Mouse (Mus musculus) hematopoietic stem cell, adult 5-6 weeks (primary cell): ENCODE data around the gene Zdhhc20. TPM values are rescaled to one million over a fixed set of nuclear protein-coding genes. Genes with fewer than 3 reads are reported as not detected.
"Not testable (repeated sequence)": the region's sequence is repeated elsewhere in the genome, so short reads cannot be mapped to it uniquely, and the experiment has no call there.

ENCODE experiments used
- ATAC-seq, 2 experiments: fragments of 125-278 bp in 1 of 2; replicated peaks in 1 of 2; 2 replicates each; pipeline ENCODE4 v1.8.0; 2016 to 2017; ENCODE audit warnings: inconsistent platforms in 2 of 2, mild to moderate bottlenecking in 2 of 2, moderate number of reproducible peaks in 2 of 2, low read depth in 1 of 2, moderate TSS enrichment in 1 of 2; ENCODE audit not compliant: low FRiP score in 2 of 2, poor library complexity in 2 of 2, severe bottlenecking in 2 of 2, insufficient read depth in 1 of 2, low TSS enrichment in 1 of 2
- total RNA-seq: library from RNA; stranded (forward); fragments of 172-1452, 232-1000 nt; gene quantifications from 2 replicates; pipeline ENCODE4 v1.2.3, GENCODE M21; 2017

Gene Zdhhc20
- total RNA-seq, 1 experiment from 2014 or later, result 43.2 TPM

GRCm38 (mm10) chr14:57852961-57853360, 37.1 kb downstream of the Zdhhc20 start:
- no peak for ATAC-seq

GRCm38 (mm10) chr14:57850330-57850729, 39.7 kb downstream of the Zdhhc20 start:
- no peak; a peak in 1 of 4 replicates for ATAC-seq

GRCm38 (mm10) chr14:57848646-57849045, 41.4 kb downstream of the Zdhhc20 start:
- ATAC-seq, result no peak

GRCm38 (mm10) chr14:57848061-57848460, 42.0 kb downstream of the Zdhhc20 start:
- not testable (repeated sequence) for ATAC-seq

- no peak for ATAC-seq
Observed at GRCm38 (mm10) chr14:57844535-57844934, 45.5 kb downstream of the Zdhhc20 start.

GRCm38 (mm10) chr14:57835157-57835556, 54.9 kb downstream of the Zdhhc20 start:
- ATAC-seq, result peak in 1 of 2 experiments; percentile 42; a peak in 1 of 4 replicates

GRCm38 (mm10) chr14:57833526-57833925, 56.5 kb downstream of the Zdhhc20 start:
- no peak for ATAC-seq

- no peak for ATAC-seq
Observed at GRCm38 (mm10) chr14:57827284-57827683, 62.8 kb downstream of the Zdhhc20 start.

GRCm38 (mm10) chr14:57825788-57826751, 64.0 kb downstream of the Zdhhc20 start, which contains the start of the genes Ska3 and Mrpl57:
Ska3 (minus strand) TSS chr14:57826185.
Mrpl57 (plus strand) TSS chr14:57826234.
- peak; percentile 82 to 88 for ATAC-seq

GRCm38 (mm10) chr14:57820839-57821238, 69.2 kb downstream of the Zdhhc20 start:
- no peak for ATAC-seq

GRCm38 (mm10) chr14:57811844-57812243, 78.2 kb downstream of the Zdhhc20 start:
- ATAC-seq, result no peak

- no peak for ATAC-seq
Observed at GRCm38 (mm10) chr14:57810886-57811285, 79.2 kb downstream of the Zdhhc20 start.

- peak; percentile 76 to 82 for ATAC-seq
Observed at GRCm38 (mm10) chr14:57808558-57808957, 81.5 kb downstream of the Zdhhc20 start.

- no peak for ATAC-seq
Observed at GRCm38 (mm10) chr14:57803731-57804130, 86.3 kb downstream of the Zdhhc20 start.

GRCm38 (mm10) chr14:57797991-57798931, 91.8 kb downstream of the Zdhhc20 start, which contains the start of gene Sap18:
Sap18 (plus strand) TSS chr14:57798180.
- ATAC-seq, result peak; percentile 99 to 100

GRCm38 (mm10) chr14:57797551-57797950, 92.5 kb downstream of the Zdhhc20 start:
- ATAC-seq, result peak in 1 of 2 experiments; percentile 9; a peak in 1 of 4 replicates

- no peak for ATAC-seq
Observed at GRCm38 (mm10) chr14:57791171-57791570, 98.9 kb downstream of the Zdhhc20 start.
